Mouse (Mus musculus) thymus, adult 2 months (tissue): ENCODE data around the gene Tcn2.

Experiments used
- CTCF ChIP-seq: fragments of 200-500 bp; IDR thresholded peaks from 2 replicates; pipeline ENCODE4 v1.5.1; 2012; ENCODE audit warnings: mild to moderate bottlenecking, control low read depth, low read length, moderate library complexity, borderline replicate concordance; ENCODE audit not compliant: control insufficient read depth, poor library complexity, insufficient read depth; ENCODE audit errors: extremely low read depth
- POLR2A ChIP-seq: fragments of 200-500 bp; IDR thresholded peaks from 2 replicates; pipeline ENCODE4 v1.6.1; 2012; ENCODE audit warnings: mild to moderate bottlenecking, low read length, control low read depth, moderate library complexity; ENCODE audit not compliant: control insufficient read depth, poor library complexity, insufficient read depth; ENCODE audit errors: extremely low read depth

DNA sequence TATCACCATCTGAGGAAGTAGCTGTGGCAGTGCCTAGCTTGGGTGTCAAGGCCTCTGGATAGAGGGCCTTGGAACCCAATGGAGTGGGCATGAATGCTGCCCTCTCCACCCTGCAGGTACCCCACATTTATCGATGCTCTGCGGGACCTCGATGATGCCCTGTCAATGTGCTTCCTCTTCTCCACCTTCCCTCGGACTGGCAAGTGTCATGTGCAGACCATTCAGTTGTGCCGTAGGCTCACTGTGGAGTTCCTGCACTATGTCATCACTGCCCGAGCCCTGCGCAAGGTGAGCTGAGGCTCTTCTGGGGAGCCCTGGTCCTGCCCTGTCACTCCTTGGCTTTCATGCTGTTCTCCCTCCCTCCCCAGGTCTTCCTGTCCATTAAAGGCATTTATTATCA lies 41.1 kb upstream of the Tcn2 start:
- no peak for TF ChIP-seq CTCF
- TF ChIP-seq POLR2A = no peak
